Mouse (Mus musculus): Measurements from ENCODE around the gene Catsper3. TPM values are rescaled to one million over a fixed set of nuclear protein-coding genes. Genes with fewer than 3 reads are reported as not detected.

Catsper3 gene
- 0.19 TPM in 1 of 2 replicates, not detected in the other for polyA plus RNA-seq (2012; rRNA removed)

GRCm38 (mm10) chr13:55784268-55784667 is at the start of gene Catsper3:
Gene Catsper3 (plus strand): TSS chr13:55784568.
- WGBS: 82% methylated on average over 3 of the region's 3 CpGs
- no peak for TF ChIP-seq POLR2A (IDR thresholded peaks at IDR 0.05; ENCODE audit: borderline replicate concordance, extremely low read depth, low read depth, low read length)
- TF ChIP-seq CTCF (IDR thresholded peaks at IDR 0.05; ENCODE audit: insufficient read depth, low read length): no peak
- no peak within 1 kb of the TSS for H3K4me3 ChIP-seq (replicated peaks; ENCODE audit: extremely low read depth, low read depth, low read length)

GRCm38 (mm10) chr13:55737885-55738284 is 46.5 kb upstream of the Catsper3 start:
- Histone ChIP-seq H3K4me1 (ENCODE audit: control insufficient read depth, insufficient read depth, low read length) (no peaks in the 10 kb centered on the region), H3K4me3 (replicated peaks; ENCODE audit: extremely low read depth, low read depth, low read length) (no peak overlapping the region)
- TF ChIP-seq CTCF (IDR thresholded peaks at IDR 0.05; ENCODE audit: insufficient read depth, low read length): no peak
- TF ChIP-seq POLR2A (IDR thresholded peaks at IDR 0.05; ENCODE audit: borderline replicate concordance, extremely low read depth, low read depth, low read length): no peak
- DNase-seq: no peak
- WGBS: 85% methylated on average over 8 of the region's 8 CpGs

More at GRCm38 (mm10) chr13:55784268-55784667, at the start of gene Catsper3:
- no peak for DNase-seq
- H3K4me1 ChIP-seq (ENCODE audit: control insufficient read depth, insufficient read depth, low read length): no peaks in the 10 kb centered on the region

GRCm38 (mm10) chr13:55742306-55742705 is 42.1 kb upstream of the Catsper3 start:
- TF ChIP-seq CTCF (IDR thresholded peaks at IDR 0.05; ENCODE audit: insufficient read depth, low read length) (no peak), POLR2A (IDR thresholded peaks at IDR 0.05; ENCODE audit: borderline replicate concordance, extremely low read depth, low read depth, low read length) (no peak)
- 82% methylated on average over 8 of the region's 8 CpGs for WGBS
- no peak overlapping the region for H3K4me3 ChIP-seq (replicated peaks; ENCODE audit: extremely low read depth, low read depth, low read length)

GRCm38 (mm10) chr13:55754380-55754779 is 30.0 kb upstream of the Catsper3 start:
- no peak for DNase-seq
- Histone ChIP-seq H3K4me1 (ENCODE audit: control insufficient read depth, insufficient read depth, low read length) (no peaks in the 10 kb centered on the region), H3K4me3 (replicated peaks; ENCODE audit: extremely low read depth, low read depth, low read length) (no peak overlapping the region)
- WGBS: 75% methylated on average over 13 of the region's 13 CpGs
- TF ChIP-seq POLR2A (IDR thresholded peaks at IDR 0.05; ENCODE audit: borderline replicate concordance, extremely low read depth, low read depth, low read length): no peak
- no peak for TF ChIP-seq CTCF (IDR thresholded peaks at IDR 0.05; ENCODE audit: insufficient read depth, low read length)

More at GRCm38 (mm10) chr13:55742306-55742705, 42.1 kb upstream of the Catsper3 start:
- no peaks in the 10 kb centered on the region for H3K4me1 ChIP-seq (ENCODE audit: control insufficient read depth, insufficient read depth, low read length)
- no peak for DNase-seq

GRCm38 (mm10) chr13:55756789-55757188 is 27.6 kb upstream of the Catsper3 start:
- H3K4me1 ChIP-seq (ENCODE audit: control insufficient read depth, insufficient read depth, low read length): no peaks in the 10 kb centered on the region
- WGBS: 37% methylated on average over 8 of the region's 8 CpGs
- no peak for TF ChIP-seq CTCF (IDR thresholded peaks at IDR 0.05; ENCODE audit: insufficient read depth, low read length)
- TF ChIP-seq POLR2A (IDR thresholded peaks at IDR 0.05; ENCODE audit: borderline replicate concordance, extremely low read depth, low read depth, low read length): no peak
- no peak overlapping the region for H3K4me3 ChIP-seq (replicated peaks; ENCODE audit: extremely low read depth, low read depth, low read length)
- DNase-seq: no peak

GRCm38 (mm10) chr13:55757645-55758044 is 26.7 kb upstream of the Catsper3 start:
- no peak for TF ChIP-seq POLR2A (IDR thresholded peaks at IDR 0.05; ENCODE audit: borderline replicate concordance, extremely low read depth, low read depth, low read length)
- TF ChIP-seq CTCF (IDR thresholded peaks at IDR 0.05; ENCODE audit: insufficient read depth, low read length): peak; percentile 33
- 82% methylated on average over 6 of the region's 6 CpGs for WGBS
- DNase-seq: no peak

GRCm38 (mm10) chr13:55760576-55760975 is 23.8 kb upstream of the Catsper3 start:
- WGBS: 67% methylated on average over 10 of the region's 10 CpGs
- DNase-seq: no peak
- Histone ChIP-seq H3K4me1 (ENCODE audit: control insufficient read depth, insufficient read depth, low read length) (no peaks in the 10 kb centered on the region), H3K4me3 (replicated peaks; ENCODE audit: extremely low read depth, low read depth, low read length) (no peak overlapping the region)
- TF ChIP-seq CTCF (IDR thresholded peaks at IDR 0.05; ENCODE audit: insufficient read depth, low read length): no peak
- no peak for TF ChIP-seq POLR2A (IDR thresholded peaks at IDR 0.05; ENCODE audit: borderline replicate concordance, extremely low read depth, low read depth, low read length)

More at GRCm38 (mm10) chr13:55757645-55758044, 26.7 kb upstream of the Catsper3 start:
- no peaks in the 10 kb centered on the region for H3K4me1 ChIP-seq (ENCODE audit: control insufficient read depth, insufficient read depth, low read length)
- H3K4me3 ChIP-seq (replicated peaks; ENCODE audit: extremely low read depth, low read depth, low read length): no peak overlapping the region

GRCm38 (mm10) chr13:55761486-55761885 is 22.9 kb upstream of the Catsper3 start:
- Histone ChIP-seq H3K4me3 (replicated peaks; ENCODE audit: extremely low read depth, low read depth, low read length) (no peak overlapping the region), H3K4me1 (ENCODE audit: control insufficient read depth, insufficient read depth, low read length) (no peaks in the 10 kb centered on the region)
- whole genome bisulfite sequencing: 73% methylated on average over 10 of the region's 10 CpGs
- no peak for DNase-seq
- TF ChIP-seq POLR2A (IDR thresholded peaks at IDR 0.05; ENCODE audit: borderline replicate concordance, extremely low read depth, low read depth, low read length) (no peak), CTCF (IDR thresholded peaks at IDR 0.05; ENCODE audit: insufficient read depth, low read length) (no peak)

GRCm38 (mm10) chr13:55774352-55774751 is 10.0 kb upstream of the Catsper3 start:
- H3K4me1 ChIP-seq (ENCODE audit: control insufficient read depth, insufficient read depth, low read length): no peaks in the 10 kb centered on the region
- 83% methylated on average over 7 of the region's 7 CpGs for WGBS
- TF ChIP-seq CTCF (IDR thresholded peaks at IDR 0.05; ENCODE audit: insufficient read depth, low read length): no peak
- TF ChIP-seq POLR2A (IDR thresholded peaks at IDR 0.05; ENCODE audit: borderline replicate concordance, extremely low read depth, low read depth, low read length): no peak

GRCm38 (mm10) chr13:55775056-55775455 is 9.3 kb upstream of the Catsper3 start:
- Histone ChIP-seq H3K4me3 (replicated peaks; ENCODE audit: extremely low read depth, low read depth, low read length) (no peak overlapping the region), H3K4me1 (ENCODE audit: control insufficient read depth, insufficient read depth, low read length) (no peaks in the 10 kb centered on the region)
- DNase-seq: no peak
- TF ChIP-seq CTCF (IDR thresholded peaks at IDR 0.05; ENCODE audit: insufficient read depth, low read length) (no peak), POLR2A (IDR thresholded peaks at IDR 0.05; ENCODE audit: borderline replicate concordance, extremely low read depth, low read depth, low read length) (no peak)
- 38% methylated on average over 11 of the region's 11 CpGs for WGBS

More at GRCm38 (mm10) chr13:55774352-55774751, 10.0 kb upstream of the Catsper3 start:
- H3K4me3 ChIP-seq (replicated peaks; ENCODE audit: extremely low read depth, low read depth, low read length): no peak overlapping the region
- DNase-seq: no peak

Measured in lung, adult 2 months (tissue).